Mouse (Mus musculus) heart, embryonic 10.5 days (tissue): ENCODE measurements around the gene Inafm2. TPM values are rescaled to one million over a fixed set of nuclear protein-coding genes. Genes with fewer than 3 reads are reported as not detected.

Experiments
- polyA plus RNA-seq: library from polyadenylated mRNA; unstranded; fragments of >200 nt; fragmentation: Nextera tagmentation; extraction: Ambion mirVana; gene quantifications from 2 replicates; pipeline ENCODE4 v1.2.1, GENCODE M21; 2016

Gene Inafm2
- polyA plus RNA-seq, 1 experiment from 2014 or later, result 22.6 TPM

Other genes starting within 250 kb of the Inafm2 start
- 2.5 and 3.7 TPM in 2 replicates for gene Bmf, start 196.1 kb upstream of the Inafm2 start, polyA plus RNA-seq
- 101 and 104 TPM in 2 replicates for gene Bub1b, start 147.5 kb upstream of the Inafm2 start, polyA plus RNA-seq
- gene Pak6, start 82.5 kb upstream of the Inafm2 start, polyA plus RNA-seq, result 1.7 and 4.1 TPM in 2 replicates
- 0.16 and 0.63 TPM in 2 replicates for gene Ankrd63, start 41.8 kb upstream of the Inafm2 start, polyA plus RNA-seq
- gene Plcb2, start 17.3 kb upstream of the Inafm2 start, polyA plus RNA-seq, result 1.4 and 1.6 TPM in 2 replicates
- gene Ccdc9b, start 16.9 kb downstream of the Inafm2 start, polyA plus RNA-seq, result 0.94 and 1.8 TPM in 2 replicates
- not detected in 2 replicates for gene Phgr1, start 27.0 kb downstream of the Inafm2 start, polyA plus RNA-seq
- gene Disp2, start 34.0 kb downstream of the Inafm2 start, polyA plus RNA-seq, result 0.20 and 0.23 TPM in 2 replicates
- 113 and 127 TPM in 2 replicates for gene Knstrn, start 68.2 kb downstream of the Inafm2 start, polyA plus RNA-seq
- gene Ivd, start 116.2 kb downstream of the Inafm2 start, polyA plus RNA-seq, result 67.2 and 82.4 TPM in 2 replicates
- 3.3 and 4.4 TPM in 2 replicates for gene Bahd1, start 154.6 kb downstream of the Inafm2 start, polyA plus RNA-seq
- 18.8 and 20.1 TPM in 2 replicates for gene Chst14, start 180.7 kb downstream of the Inafm2 start, polyA plus RNA-seq